Mouse (Mus musculus): ENCODE measurements around the gene Pycr2. TPM values are rescaled to one million over a fixed set of nuclear protein-coding genes. Genes with fewer than 3 reads are reported as not detected.
A peak's percentile ranks its signal among the peaks of the same experiment; 100 is the strongest.

The Pycr2 gene
- polyA plus RNA-seq, 1 experiment from 2014 or later: 63.7 TPM

- DNase-seq (ENCODE audit: low spot score) (no peak), ATAC-seq (ENCODE audit: low FRiP score, low TSS enrichment) (no peak)
- Histone ChIP-seq H3K9ac (ENCODE audit: low read length) (no peak overlapping the region), H3K4me1 (replicated peaks; ENCODE audit: control insufficient read depth, insufficient read depth) (no peaks in the 10 kb centered on the region), H3K36me3 (ENCODE audit: control insufficient read depth, insufficient read depth, low read length) (no peaks in the 10 kb centered on the region), H3K27ac (replicated peaks) (no peak overlapping the region), H3K9me3 (ENCODE audit: control insufficient read depth, low read length) (no peaks in the 10 kb centered on the region), H3K27me3 (ENCODE audit: control insufficient read depth, insufficient read depth, low read length) (no peaks in the 10 kb centered on the region), H3K4me3 (ENCODE audit: low read depth, low read length) (no peak overlapping the region), H3K4me2 (replicated peaks; ENCODE audit: low read depth) (no peak overlapping the region)
- TF ChIP-seq EP300 (optimal IDR thresholded peaks at IDR 0.05) (no peak), CTCF (IDR thresholded peaks at IDR 0.05; ENCODE audit: low read depth) (no peak)
- WGBS: 17% methylated on average over 1 of the region's 1 CpGs
These were observed 13.0 kb downstream of the Pycr2 start for GRCm38 (mm10) chr1:180917053-180917452.

- Histone ChIP-seq H3K36me3 (ENCODE audit: control insufficient read depth, insufficient read depth, low read length) (no peaks in the 10 kb centered on the region), H3K4me3 (ENCODE audit: low read depth, low read length) (no peak overlapping the region), H3K27ac (replicated peaks) (no peak overlapping the region), H3K9me3 (ENCODE audit: control insufficient read depth, low read length) (no peaks in the 10 kb centered on the region), H3K4me2 (replicated peaks; ENCODE audit: low read depth) (no peak overlapping the region), H3K4me1 (replicated peaks; ENCODE audit: control insufficient read depth, insufficient read depth) (no peaks in the 10 kb centered on the region), H3K27me3 (ENCODE audit: control insufficient read depth, insufficient read depth, low read length) (no peaks in the 10 kb centered on the region), H3K9ac (ENCODE audit: low read length) (no peak overlapping the region)
- ATAC-seq (ENCODE audit: low FRiP score, low TSS enrichment) (peak; percentile 50), DNase-seq (ENCODE audit: low spot score) (peak; percentile 62)
- TF ChIP-seq EP300 (optimal IDR thresholded peaks at IDR 0.05): no peak
- TF ChIP-seq CTCF (IDR thresholded peaks at IDR 0.05; ENCODE audit: low read depth): peak; percentile 72
- 46% methylated on average over 8 of the region's 8 CpGs for WGBS
These were observed 15.6 kb downstream of the Pycr2 start for GRCm38 (mm10) chr1:180919686-180920085.

DNA sequence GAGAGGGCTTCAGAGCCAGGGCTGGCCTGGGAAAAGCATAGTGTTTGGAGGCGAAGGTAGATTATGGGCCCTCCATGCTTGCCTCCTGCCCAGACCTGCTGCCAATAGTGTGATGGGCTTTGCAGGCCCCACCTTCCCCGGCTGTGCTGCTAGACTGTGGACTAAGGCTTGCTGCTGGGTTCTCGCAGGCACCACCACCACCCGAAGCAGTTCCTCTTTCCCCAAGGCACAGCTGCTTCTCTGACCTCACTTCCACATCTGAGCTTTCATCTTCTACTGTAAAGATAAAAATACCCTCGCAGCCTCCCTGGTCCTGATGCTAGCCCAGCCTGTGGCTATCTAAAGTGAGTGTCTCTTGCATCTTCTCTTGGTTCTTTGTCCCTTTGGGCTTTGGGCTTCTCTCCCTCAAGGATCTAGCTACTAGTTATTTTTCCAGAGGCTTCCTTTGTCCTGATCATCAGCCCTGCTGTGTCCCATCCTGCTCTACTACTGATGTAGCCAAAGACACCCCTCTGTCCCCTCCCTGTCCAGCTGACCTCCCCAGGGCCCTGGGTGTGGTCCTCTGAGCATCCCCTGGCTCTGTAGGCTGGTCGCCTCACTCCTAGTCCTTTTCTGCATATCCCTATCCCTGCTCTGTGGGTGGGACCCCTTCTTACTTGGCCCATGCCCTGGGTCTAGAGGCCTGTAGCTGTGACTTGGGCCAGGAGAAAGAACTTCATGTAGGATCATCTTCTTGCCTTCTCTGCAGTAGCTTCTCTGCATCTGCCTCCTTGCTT is 18.4 kb downstream of the Pycr2 start:
- no peak for DNase-seq (ENCODE audit: low spot score)
- Histone ChIP-seq H3K9ac (ENCODE audit: low read length) (no peak overlapping the region), H3K27ac (replicated peaks) (no peak overlapping the region), H3K9me3 (ENCODE audit: control insufficient read depth, low read length) (no peaks in the 10 kb centered on the region), H3K4me2 (replicated peaks; ENCODE audit: low read depth) (no peak overlapping the region), H3K36me3 (ENCODE audit: control insufficient read depth, insufficient read depth, low read length) (no peaks in the 10 kb centered on the region), H3K27me3 (ENCODE audit: control insufficient read depth, insufficient read depth, low read length) (no peaks in the 10 kb centered on the region), H3K4me1 (replicated peaks; ENCODE audit: control insufficient read depth, insufficient read depth) (no peaks in the 10 kb centered on the region), H3K4me3 (ENCODE audit: low read depth, low read length) (no peak overlapping the region)
- ATAC-seq (ENCODE audit: low FRiP score, low TSS enrichment): no peak
- WGBS: 68% methylated on average over 6 of the region's 6 CpGs
- no peak for TF ChIP-seq CTCF (IDR thresholded peaks at IDR 0.05; ENCODE audit: low read depth)
- no peak for TF ChIP-seq EP300 (optimal IDR thresholded peaks at IDR 0.05)

- Histone ChIP-seq H3K4me1 (replicated peaks; ENCODE audit: control insufficient read depth, insufficient read depth) (no peaks in the 10 kb centered on the region), H3K9me3 (ENCODE audit: control insufficient read depth, low read length) (no peaks in the 10 kb centered on the region), H3K4me2 (replicated peaks; ENCODE audit: low read depth) (no peak overlapping the region), H3K4me3 (ENCODE audit: low read depth, low read length) (no peak overlapping the region), H3K27ac (replicated peaks) (no peak overlapping the region), H3K36me3 (ENCODE audit: control insufficient read depth, insufficient read depth, low read length) (no peaks in the 10 kb centered on the region), H3K27me3 (ENCODE audit: control insufficient read depth, insufficient read depth, low read length) (no peaks in the 10 kb centered on the region; the same call in 1 of the 2 replicates), H3K9ac (ENCODE audit: low read length) (no peak overlapping the region)
- ATAC-seq (ENCODE audit: low FRiP score, low TSS enrichment): no peak
- no peak for DNase-seq (ENCODE audit: low spot score)
- 49% methylated on average over 2 of the region's 2 CpGs for WGBS
- TF ChIP-seq CTCF (IDR thresholded peaks at IDR 0.05; ENCODE audit: low read depth): no peak
- no peak for TF ChIP-seq EP300 (optimal IDR thresholded peaks at IDR 0.05)
These were observed 20.6 kb downstream of the Pycr2 start for GRCm38 (mm10) chr1:180924737-180925136.

GRCm38 (mm10) chr1:180926286-180926685 is 22.2 kb downstream of the Pycr2 start:
- no peak overlapping the region for H3K27ac ChIP-seq (replicated peaks)
- no peaks in the 10 kb centered on the region for H3K36me3 ChIP-seq (ENCODE audit: control insufficient read depth, insufficient read depth, low read length)
- H3K4me2 ChIP-seq (replicated peaks; ENCODE audit: low read depth): no peak overlapping the region
- no peak overlapping the region for H3K9ac ChIP-seq (ENCODE audit: low read length)
- no peaks in the 10 kb centered on the region for H3K9me3 ChIP-seq (ENCODE audit: control insufficient read depth, low read length)
- 57% methylated on average over 4 of the region's 4 CpGs for WGBS
- DNase-seq (ENCODE audit: low spot score) (no peak), ATAC-seq (ENCODE audit: low FRiP score, low TSS enrichment) (peak; percentile 21; the same call in 1 of the 2 replicates)
- H3K27me3 ChIP-seq (ENCODE audit: control insufficient read depth, insufficient read depth, low read length): no peaks in the 10 kb centered on the region; the same call in 1 of the 2 replicates
- no peaks in the 10 kb centered on the region for H3K4me1 ChIP-seq (replicated peaks; ENCODE audit: control insufficient read depth, insufficient read depth)
- no peak for TF ChIP-seq CTCF (IDR thresholded peaks at IDR 0.05; ENCODE audit: low read depth)
- TF ChIP-seq EP300 (optimal IDR thresholded peaks at IDR 0.05): no peak
- no peak overlapping the region for H3K4me3 ChIP-seq (ENCODE audit: low read depth, low read length)

DNA sequence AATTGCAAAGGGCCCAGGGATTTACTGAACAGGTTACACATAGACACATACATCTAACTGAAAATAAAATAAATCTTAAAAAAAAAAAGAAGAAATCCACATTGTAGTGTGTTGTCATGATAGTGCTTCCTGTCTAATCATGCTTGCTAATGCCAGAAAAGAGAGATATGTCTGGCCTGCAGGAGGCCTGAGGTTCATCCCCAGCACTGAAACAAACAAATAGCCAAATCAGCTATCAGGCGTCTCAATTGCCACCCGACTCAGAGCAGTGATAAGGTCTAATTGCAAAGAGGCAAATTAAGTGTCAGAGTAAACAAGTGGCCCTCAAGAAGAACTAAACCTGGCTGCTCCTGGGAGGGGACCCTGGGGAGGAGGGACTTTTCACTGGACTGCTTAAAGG is 25.5 kb downstream of the Pycr2 start:
- no peaks in the 10 kb centered on the region for H3K9me3 ChIP-seq (ENCODE audit: control insufficient read depth, low read length)
- no peak overlapping the region for H3K9ac ChIP-seq (ENCODE audit: low read length)
- no peak for TF ChIP-seq CTCF (IDR thresholded peaks at IDR 0.05; ENCODE audit: low read depth)
- no peak for TF ChIP-seq EP300 (optimal IDR thresholded peaks at IDR 0.05)
- H3K4me1 ChIP-seq (replicated peaks; ENCODE audit: control insufficient read depth, insufficient read depth): 0 out of 2 replicates have a peak, but pooled peaks cover 2% of the 10 kb centered on the region
- no peaks in the 10 kb centered on the region for H3K36me3 ChIP-seq (ENCODE audit: control insufficient read depth, insufficient read depth, low read length)
- no peak overlapping the region for H3K4me3 ChIP-seq (ENCODE audit: low read depth, low read length)
- 37% methylated on average over 2 of the region's 2 CpGs for WGBS
- no peak for DNase-seq (ENCODE audit: low spot score)
- no peaks in the 10 kb centered on the region; the same call in 1 of the 2 replicates for H3K27me3 ChIP-seq (ENCODE audit: control insufficient read depth, insufficient read depth, low read length)
- H3K4me2 ChIP-seq (replicated peaks; ENCODE audit: low read depth): no peak overlapping the region
- H3K27ac ChIP-seq (replicated peaks): no peak overlapping the region
- ATAC-seq (ENCODE audit: low FRiP score, low TSS enrichment): no peak

All from stomach, postnatal 0 days (tissue).